Mouse (Mus musculus): ENCODE data around the gene Scn1a. TPM values are rescaled to one million over a fixed set of nuclear protein-coding genes. Genes with fewer than 3 reads are reported as not detected.

The Scn1a gene
- polyA plus RNA-seq, 1 experiment from 2014 or later: not detected

- no peak overlapping the region for H3K9ac ChIP-seq
- peak overlapping the region; percentile 51; the same call in 1 of the 2 replicates for H3K4me2 ChIP-seq
- H3K9me3 ChIP-seq (replicated peaks): no peaks in the 10 kb centered on the region
- no peak overlapping the region for H3K27ac ChIP-seq (replicated peaks)
- no peak overlapping the region for H3K4me3 ChIP-seq (replicated peaks)
- no peak for ATAC-seq (ENCODE audit: insufficient read depth)
- peaks cover 18% of the 10 kb centered on the region for H3K27me3 ChIP-seq
- WGBS (ENCODE audit: insufficient replicate concordance): 5% methylated on average over 12 of the region's 12 CpGs
- H3K36me3 ChIP-seq (replicated peaks): no peaks in the 10 kb centered on the region
- no peaks in the 10 kb centered on the region for H3K4me1 ChIP-seq (replicated peaks)
Measured at GRCm38 (mm10) chr2:66408899-66409739, 31.5 kb downstream of the Scn1a start.

- Histone ChIP-seq H3K27ac (replicated peaks) (no peak overlapping the region), H3K4me2 (no peak overlapping the region), H3K9me3 (replicated peaks) (no peaks in the 10 kb centered on the region), H3K9ac (no peak overlapping the region), H3K36me3 (replicated peaks) (no peaks in the 10 kb centered on the region), H3K4me3 (replicated peaks) (no peak overlapping the region), H3K4me1 (replicated peaks) (no peaks in the 10 kb centered on the region), H3K27me3 (peaks cover 18% of the 10 kb centered on the region)
- no peak for ATAC-seq (ENCODE audit: insufficient read depth)
- 12% methylated on average over 11 of the region's 11 CpGs for WGBS (ENCODE audit: insufficient replicate concordance)
Measured at GRCm38 (mm10) chr2:66408456-66408855, 32.2 kb downstream of the Scn1a start.

- Histone ChIP-seq H3K9me3 (replicated peaks) (no peaks in the 10 kb centered on the region), H3K4me1 (replicated peaks) (no peaks in the 10 kb centered on the region), H3K4me3 (replicated peaks) (no peak overlapping the region), H3K27me3 (no peaks in the 10 kb centered on the region), H3K27ac (replicated peaks) (no peak overlapping the region), H3K36me3 (replicated peaks) (no peaks in the 10 kb centered on the region), H3K9ac (no peak overlapping the region), H3K4me2 (no peak overlapping the region)
- WGBS (ENCODE audit: insufficient replicate concordance): 52% methylated on average over 5 of the region's 5 CpGs
- no peak for ATAC-seq (ENCODE audit: insufficient read depth)
Measured at GRCm38 (mm10) chr2:66392586-66392985, 48.1 kb downstream of the Scn1a start.

GRCm38 (mm10) chr2:66367957-66368356 is 72.7 kb downstream of the Scn1a start:
- Histone ChIP-seq H3K27me3 (no peaks in the 10 kb centered on the region), H3K9ac (no peak overlapping the region), H3K4me1 (replicated peaks) (no peaks in the 10 kb centered on the region), H3K4me3 (replicated peaks) (no peak overlapping the region), H3K27ac (replicated peaks) (no peak overlapping the region), H3K9me3 (replicated peaks) (no peaks in the 10 kb centered on the region), H3K4me2 (no peak overlapping the region), H3K36me3 (replicated peaks) (no peaks in the 10 kb centered on the region)
- no peak for ATAC-seq (ENCODE audit: insufficient read depth)
- WGBS (ENCODE audit: insufficient replicate concordance): 83% methylated on average over 2 of the region's 2 CpGs

GRCm38 (mm10) chr2:66350590-66350989 is 90.0 kb downstream of the Scn1a start:
- H3K27me3 ChIP-seq: no peaks in the 10 kb centered on the region
- no peaks in the 10 kb centered on the region for H3K36me3 ChIP-seq (replicated peaks)
- H3K9me3 ChIP-seq (replicated peaks): no peaks in the 10 kb centered on the region
- 61% methylated on average over 2 of the region's 2 CpGs for WGBS (ENCODE audit: insufficient replicate concordance)
- H3K4me3 ChIP-seq (replicated peaks): no peak overlapping the region
- ATAC-seq (ENCODE audit: insufficient read depth): no peak
- no peak overlapping the region for H3K4me2 ChIP-seq
- H3K4me1 ChIP-seq (replicated peaks): no peaks in the 10 kb centered on the region
- no peak overlapping the region for H3K9ac ChIP-seq
- H3K27ac ChIP-seq (replicated peaks): no peak overlapping the region

- no peak overlapping the region for H3K9ac ChIP-seq
- H3K9me3 ChIP-seq (replicated peaks): no peaks in the 10 kb centered on the region
- no peak overlapping the region for H3K27ac ChIP-seq (replicated peaks)
- no peaks in the 10 kb centered on the region for H3K36me3 ChIP-seq (replicated peaks)
- H3K27me3 ChIP-seq: no peaks in the 10 kb centered on the region
- H3K4me2 ChIP-seq: no peak overlapping the region
- no peak overlapping the region for H3K4me3 ChIP-seq (replicated peaks)
- no peak for ATAC-seq (ENCODE audit: insufficient read depth)
- 60% methylated on average over 1 of the region's 1 CpGs for WGBS (ENCODE audit: insufficient replicate concordance)
- H3K4me1 ChIP-seq (replicated peaks): no peaks in the 10 kb centered on the region
Measured at GRCm38 (mm10) chr2:66346622-66347021, 94.0 kb downstream of the Scn1a start.

- Histone ChIP-seq H3K27me3 (no peaks in the 10 kb centered on the region), H3K4me3 (replicated peaks) (no peak overlapping the region), H3K36me3 (replicated peaks) (no peaks in the 10 kb centered on the region), H3K9me3 (replicated peaks) (no peaks in the 10 kb centered on the region), H3K27ac (replicated peaks) (no peak overlapping the region), H3K4me2 (no peak overlapping the region), H3K9ac (no peak overlapping the region), H3K4me1 (replicated peaks) (no peaks in the 10 kb centered on the region)
- 39% methylated on average over 3 of the region's 3 CpGs for WGBS (ENCODE audit: insufficient replicate concordance)
- ATAC-seq (ENCODE audit: insufficient read depth): no peak
Measured at GRCm38 (mm10) chr2:66346181-66346580, 94.5 kb downstream of the Scn1a start.

GRCm38 (mm10) chr2:66337406-66337805 is 103.2 kb downstream of the Scn1a start:
- Histone ChIP-seq H3K9ac (no peak overlapping the region), H3K36me3 (replicated peaks) (no peaks in the 10 kb centered on the region), H3K9me3 (replicated peaks) (no peaks in the 10 kb centered on the region), H3K27me3 (no peaks in the 10 kb centered on the region), H3K27ac (replicated peaks) (no peak overlapping the region), H3K4me3 (replicated peaks) (no peak overlapping the region), H3K4me1 (replicated peaks) (no peaks in the 10 kb centered on the region), H3K4me2 (no peak overlapping the region)
- WGBS (ENCODE audit: insufficient replicate concordance): 57% methylated on average over 5 of the region's 5 CpGs
- ATAC-seq (ENCODE audit: insufficient read depth): no peak

GRCm38 (mm10) chr2:66336396-66336795 is 104.2 kb downstream of the Scn1a start:
- Histone ChIP-seq H3K27me3 (no peaks in the 10 kb centered on the region), H3K4me2 (no peak overlapping the region), H3K9me3 (replicated peaks) (no peaks in the 10 kb centered on the region), H3K4me1 (replicated peaks) (no peaks in the 10 kb centered on the region), H3K4me3 (replicated peaks) (no peak overlapping the region), H3K36me3 (replicated peaks) (no peaks in the 10 kb centered on the region), H3K27ac (replicated peaks) (no peak overlapping the region), H3K9ac (no peak overlapping the region)
- ATAC-seq (ENCODE audit: insufficient read depth): no peak
- 70% methylated on average over 6 of the region's 6 CpGs for WGBS (ENCODE audit: insufficient replicate concordance)

- Histone ChIP-seq H3K4me2 (no peak overlapping the region), H3K4me1 (replicated peaks) (no peaks in the 10 kb centered on the region), H3K4me3 (replicated peaks) (no peak overlapping the region), H3K9ac (no peak overlapping the region), H3K36me3 (replicated peaks) (no peaks in the 10 kb centered on the region), H3K9me3 (replicated peaks) (no peaks in the 10 kb centered on the region), H3K27me3 (no peaks in the 10 kb centered on the region), H3K27ac (replicated peaks) (no peak overlapping the region)
- ATAC-seq (ENCODE audit: insufficient read depth): no peak
- WGBS (ENCODE audit: insufficient replicate concordance): 68% methylated on average over 3 of the region's 3 CpGs
Measured at GRCm38 (mm10) chr2:66272551-66272950, 168.1 kb downstream of the Scn1a start.

GRCm38 (mm10) chr2:66256220-66257131 is 184.2 kb downstream of the Scn1a start, which contains the start of gene Ttc21b:
Gene Ttc21b (minus strand): TSS chr2:66256617.
- Histone ChIP-seq H3K4me3 (replicated peaks) (peak within 1 kb of the TSS; percentile 64), H3K27me3 (no peaks in the 10 kb centered on the region), H3K9me3 (replicated peaks) (no peaks in the 10 kb centered on the region), H3K27ac (replicated peaks) (no peak within 1 kb of the TSS), H3K36me3 (replicated peaks) (no peaks in the 10 kb centered on the region), H3K4me1 (replicated peaks) (peaks cover 14% of the 10 kb centered on the region), H3K4me2 (peak within 1 kb of the TSS; percentile 83), H3K9ac (peak within 1 kb of the TSS; percentile 46; the same call in 1 of the 2 replicates)
- under 1% methylated on average over 56 of the region's 56 CpGs for WGBS (ENCODE audit: insufficient replicate concordance)
- peak; percentile 91 for ATAC-seq (ENCODE audit: insufficient read depth)

Measured in liver, embryonic 15.5 days (tissue).